Mouse (Mus musculus) myocyte (in vitro differentiated cells): Measurements from ENCODE around the gene Slc25a16. TPM values are rescaled to one million over a fixed set of nuclear protein-coding genes. Genes with fewer than 3 reads are reported as not detected.

ENCODE experiments used
- H3K27me3 ChIP-seq: one replicate; pipeline ENCODE4 v1.6.1; 2011; ENCODE audit not compliant: control insufficient read depth, insufficient read depth, insufficient read length
- H3K36me3 ChIP-seq: one replicate; pipeline ENCODE4 v1.6.1; 2011; ENCODE audit not compliant: control insufficient read depth, insufficient read depth
- H3K4me2 ChIP-seq: one replicate; pipeline ENCODE4 v1.6.1; 2011; ENCODE audit warnings: low read depth, control low read depth
- H3K4me3 ChIP-seq: one replicate; pipeline ENCODE4 v1.5.1; 2011; ENCODE audit warnings: mild to moderate bottlenecking, control low read depth, moderate library complexity
- H3K79me2 ChIP-seq: one replicate; pipeline ENCODE4 v1.6.1; 2011; ENCODE audit not compliant: control insufficient read depth, insufficient read depth
- H3ac ChIP-seq: one replicate; pipeline ENCODE4 v1.6.1; 2011; ENCODE audit not compliant: control insufficient read depth, insufficient read length
- CEBPB ChIP-seq: IDR thresholded peaks from 2 replicates; pipeline ENCODE4 v1.6.1; 2011; ENCODE audit warnings: mild to moderate bottlenecking, moderate library complexity; ENCODE audit not compliant: poor library complexity, insufficient read depth, severe bottlenecking
- E2F4 ChIP-seq: IDR thresholded peaks from one replicate; pipeline ENCODE4 v1.6.1; 2011; ENCODE audit warnings: mild to moderate bottlenecking, control low read depth, moderate library complexity; ENCODE audit not compliant: insufficient read depth
- MAX ChIP-seq: IDR thresholded peaks from one replicate; pipeline ENCODE4 v1.6.1; 2011; ENCODE audit warnings: low read depth, mild to moderate bottlenecking, control low read depth
- MYOD1 ChIP-seq, 3 experiments: IDR thresholded peaks; one replicate each; pipeline ENCODE4 v1.6.1; 2011; ENCODE audit warnings: control low read depth in 2 of 3, low read depth in 2 of 3, mild to moderate bottlenecking in 2 of 3, moderate library complexity in 1 of 3; ENCODE audit not compliant: insufficient read length in 2 of 3, control insufficient read depth in 1 of 3
- MYOG ChIP-seq, 3 experiments: IDR thresholded peaks; one replicate each; pipeline ENCODE4 v1.6.1; 2011; ENCODE audit warnings: control low read depth in 2 of 3, low read depth in 2 of 3, mild to moderate bottlenecking in 2 of 3; ENCODE audit not compliant: insufficient read length in 2 of 3, control insufficient read depth in 1 of 3, insufficient read depth in 1 of 3
- POLR2A ChIP-seq: IDR thresholded peaks from one replicate; pipeline ENCODE4 v1.6.1; 2011; ENCODE audit warnings: low read depth, mild to moderate bottlenecking, control low read depth, moderate library complexity; ENCODE audit not compliant: insufficient read length
- POLR2AphosphoS2 ChIP-seq: IDR thresholded peaks from one replicate; pipeline ENCODE4 v1.6.1; 2011; ENCODE audit warnings: low read depth, control low read depth; ENCODE audit not compliant: insufficient read length
- REST ChIP-seq: IDR thresholded peaks from one replicate; pipeline ENCODE4 v1.6.1; 2011; ENCODE audit warnings: mild to moderate bottlenecking, control low read depth, moderate library complexity; ENCODE audit not compliant: insufficient read depth, insufficient read length
- SRF ChIP-seq: IDR thresholded peaks from one replicate; pipeline ENCODE4 v1.6.1; 2011; ENCODE audit warnings: low read depth; ENCODE audit not compliant: control insufficient read depth, insufficient read length
- TCF12 ChIP-seq: IDR thresholded peaks from one replicate; pipeline ENCODE4 v1.6.1; 2011; ENCODE audit warnings: mild to moderate bottlenecking, control low read depth; ENCODE audit not compliant: poor library complexity, insufficient read depth, severe bottlenecking
- TCF3 ChIP-seq: IDR thresholded peaks from one replicate; pipeline ENCODE4 v1.6.1; 2011; ENCODE audit warnings: low read depth, control low read depth; ENCODE audit not compliant: insufficient read length
- USF1 ChIP-seq: IDR thresholded peaks from one replicate; pipeline ENCODE4 v1.6.1; 2011; ENCODE audit warnings: low read depth, mild to moderate bottlenecking, control low read depth, moderate library complexity
- polyA plus RNA-seq: library from polyadenylated mRNA; unstranded; fragments of >200 nt; fragmentation: generic; extraction: Trizol; gene quantifications from one replicate; pipeline ENCODE4 v1.2.1, GENCODE M21; 2012; ENCODE audit warnings: missing spikeins

Slc25a16 gene
- polyA plus RNA-seq, 1 experiment, result 5.8 TPM

- Histone ChIP-seq H3K27me3 (no peaks in the 10 kb centered on the region), H3K4me3 (peak overlapping the region; percentile 33), H3K4me2 (peak overlapping the region; percentile 99), H3ac (peak overlapping the region; percentile 2), H3K36me3 (no peaks in the 10 kb centered on the region), H3K79me2 (no peaks in the 10 kb centered on the region)
- TF ChIP-seq MAX, result no peak
- TF ChIP-seq REST, result no peak
Observed at GRCm38 (mm10) chr10:62886799-62887591, 33.4 kb upstream of the Slc25a16 start.

DNA sequence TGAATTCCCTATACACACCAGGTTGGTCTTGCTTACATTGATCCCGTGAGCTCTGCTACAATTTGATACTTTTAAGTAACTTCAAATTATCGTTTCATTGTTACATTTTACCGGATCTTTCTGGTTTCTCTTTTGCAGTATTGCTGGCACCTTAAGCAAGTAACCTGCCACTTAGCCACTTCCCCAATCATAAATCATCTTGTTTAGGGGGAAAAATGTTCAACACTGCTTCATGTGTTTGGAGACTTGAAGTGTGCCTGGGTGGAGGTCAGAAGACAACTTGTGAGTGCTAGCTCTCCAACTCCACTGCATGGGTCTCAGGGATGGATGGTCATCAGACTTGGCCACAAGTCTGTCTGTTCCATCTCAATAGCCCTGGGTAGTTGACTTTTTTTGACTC is 29.4 kb upstream of the Slc25a16 start:
- TF ChIP-seq USF1 (no peak), POLR2A (no peak), MYOD1 (IDR thresholded peaks at IDR 0.05; ENCODE audit: control insufficient read depth in 1 of 3, insufficient read length in 2 of 3, low read depth in 2 of 3) (no peak), POLR2AphosphoS2 (no peak)
- Histone ChIP-seq H3K79me2 (no peaks in the 10 kb centered on the region), H3K36me3 (no peaks in the 10 kb centered on the region), H3K27me3 (no peaks in the 10 kb centered on the region), H3K4me3 (no peak overlapping the region), H3K4me2 (no peak overlapping the region), H3ac (no peak overlapping the region)

- no peak overlapping the region for H3K4me2 ChIP-seq
- no peak overlapping the region for H3ac ChIP-seq
- no peaks in the 10 kb centered on the region for H3K27me3 ChIP-seq
- no peak for TF ChIP-seq TCF12
- TF ChIP-seq SRF, result no peak
- no peak for TF ChIP-seq TCF3
- no peak for TF ChIP-seq E2F4
- no peak for TF ChIP-seq MAX
- peak; percentile 78 for TF ChIP-seq CEBPB
- no peak for TF ChIP-seq USF1
- TF ChIP-seq MYOD1 (IDR thresholded peaks at IDR 0.05; ENCODE audit: control insufficient read depth in 1 of 3, insufficient read length in 2 of 3, low read depth in 2 of 3), result no peak
- no peaks in the 10 kb centered on the region for H3K36me3 ChIP-seq
- H3K4me3 ChIP-seq, result no peak overlapping the region
- H3K79me2 ChIP-seq, result no peaks in the 10 kb centered on the region
Observed at GRCm38 (mm10) chr10:62892549-62893232, 27.7 kb upstream of the Slc25a16 start.

- Histone ChIP-seq H3K36me3 (no peaks in the 10 kb centered on the region), H3K27me3 (no peaks in the 10 kb centered on the region), H3K4me3 (no peak overlapping the region), H3K4me2 (no peak overlapping the region), H3ac (no peak overlapping the region), H3K79me2 (no peaks in the 10 kb centered on the region)
- TF ChIP-seq MYOD1 (IDR thresholded peaks at IDR 0.05; ENCODE audit: control insufficient read depth in 1 of 3, insufficient read length in 2 of 3, low read depth in 2 of 3) (no peak), CEBPB (no peak), REST (no peak), POLR2A (no peak), TCF12 (no peak), MAX (no peak), POLR2AphosphoS2 (no peak), E2F4 (no peak), SRF (no peak), MYOG (IDR thresholded peaks at IDR 0.05; ENCODE audit: control insufficient read depth in 1 of 3, insufficient read depth in 1 of 3, insufficient read length in 2 of 3, low read depth in 2 of 3) (no peak), USF1 (no peak), TCF3 (no peak)
Observed at GRCm38 (mm10) chr10:62893356-62893884, 27.0 kb upstream of the Slc25a16 start.

DNA sequence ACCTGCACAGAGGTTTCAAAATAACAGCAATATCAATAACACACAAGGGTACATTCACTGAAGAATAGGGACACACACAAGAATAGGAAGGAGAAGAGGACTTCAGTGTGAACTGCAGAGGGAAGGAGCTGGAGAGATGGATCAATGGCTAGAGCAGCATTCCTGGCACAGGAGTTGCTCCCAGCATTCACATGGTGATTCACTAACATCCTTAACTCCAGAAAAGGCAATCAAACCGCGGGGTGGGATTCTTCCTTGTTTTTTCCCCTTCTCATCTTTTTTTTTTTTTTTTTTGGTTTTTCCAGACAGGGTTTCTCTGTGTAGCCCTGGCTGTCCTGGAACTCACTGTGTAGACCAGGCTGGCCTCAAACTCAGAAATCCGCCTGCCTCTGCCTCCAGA is 26.0 kb upstream of the Slc25a16 start:
- Histone ChIP-seq H3K4me2 (no peak overlapping the region), H3K27me3 (no peaks in the 10 kb centered on the region), H3K4me3 (no peak overlapping the region), H3K36me3 (no peaks in the 10 kb centered on the region), H3K79me2 (no peaks in the 10 kb centered on the region), H3ac (no peak overlapping the region)
- no peak for TF ChIP-seq SRF
- no peak for TF ChIP-seq REST
- TF ChIP-seq USF1, result no peak
- no peak for TF ChIP-seq MYOG (IDR thresholded peaks at IDR 0.05; ENCODE audit: control insufficient read depth in 1 of 3, insufficient read depth in 1 of 3, insufficient read length in 2 of 3, low read depth in 2 of 3)
- TF ChIP-seq POLR2A, result no peak
- no peak for TF ChIP-seq MYOD1 (IDR thresholded peaks at IDR 0.05; ENCODE audit: control insufficient read depth in 1 of 3, insufficient read length in 2 of 3, low read depth in 2 of 3)
- no peak for TF ChIP-seq MAX
- no peak for TF ChIP-seq CEBPB
- TF ChIP-seq POLR2AphosphoS2, result no peak
- TF ChIP-seq TCF12, result no peak
- no peak for TF ChIP-seq TCF3
- no peak for TF ChIP-seq E2F4
